Mouse (Mus musculus): ENCODE data around the gene Nol12. TPM values are rescaled to one million over a fixed set of nuclear protein-coding genes. Genes with fewer than 3 reads are reported as not detected.

The Nol12 gene
- total and polyA plus RNA-seq, 3 experiments: 13.7 to 91.1 (median 33.2) TPM

DNA sequence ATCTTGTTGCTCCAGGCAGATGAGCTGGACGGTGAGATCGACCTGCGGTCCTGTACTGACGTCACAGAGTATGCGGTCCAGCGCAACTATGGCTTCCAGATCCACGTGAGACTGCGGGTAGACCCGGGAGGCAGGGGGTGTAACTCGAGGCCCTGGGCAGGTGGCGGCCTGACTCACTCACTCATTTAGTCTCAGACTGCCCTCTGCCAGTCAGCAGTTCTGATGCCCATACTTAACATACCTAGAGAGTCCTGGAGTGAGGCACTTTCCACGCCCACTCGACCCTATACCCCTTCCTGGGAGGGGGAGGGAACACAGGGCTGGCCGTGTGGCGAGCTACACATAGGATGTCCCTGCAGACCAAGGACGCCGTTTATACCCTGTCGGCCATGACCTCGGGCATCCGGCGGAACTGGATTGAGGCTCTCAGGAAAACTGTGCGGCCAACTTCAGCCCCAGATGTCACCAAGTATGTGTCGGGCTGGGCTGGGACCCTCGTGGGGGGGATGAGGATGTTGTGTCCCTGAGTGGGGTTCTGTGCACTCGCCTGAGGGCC, 56.3 kb downstream of the Nol12 start:
- no peak for DNase-seq (ENCODE audit: extremely low read depth)
- in situ Hi-C loops (cut with MboI; ENCODE audit: low pct_ligation_motif_present, low pct_unique_long_range_greater_than_20kb, low sequenced_read_pairs) (no loop called here), dilution Hi-C loops (cut with MboI; ENCODE audit: extremely low pct_ligation_motif_present, extremely low pct_unique_long_range_greater_than_20kb, low sequenced_read_pairs) (no loop called here)
- Histone ChIP-seq H3K27me3 (replicated peaks) (no peaks in the 10 kb centered on the region), H3K36me3 (replicated peaks in 1 of 2; ENCODE audit: control insufficient read depth in 1 of 2, insufficient read depth in 1 of 2, low read length in 1 of 2) (peaks cover 70 to 97% of the 10 kb centered on the region in 2 experiments), H3K27ac (ENCODE audit: insufficient read depth, low read depth) (no peak overlapping the region), H3K4me3 (replicated peaks in 1 of 3; ENCODE audit: low read depth in 2 of 3, low read length in 2 of 3, poor library complexity in 1 of 3) (no peak overlapping the region), H3K4me1 (ENCODE audit: control insufficient read depth in 1 of 2, insufficient read depth in 2 of 2) (peaks cover 5 to 19% of the 10 kb centered on the region in 2 experiments), H3K4me2 (ENCODE audit: insufficient read depth, low read depth, poor library complexity, severe bottlenecking) (no peak overlapping the region), H3K9me3 (replicated peaks; ENCODE audit: low read length) (no peaks in the 10 kb centered on the region), H3K79me2 (replicated peaks; ENCODE audit: control insufficient read depth, extremely low read depth, insufficient read depth, poor library complexity, severe bottlenecking) (no peaks in the 10 kb centered on the region), H3K9ac (ENCODE audit: insufficient read depth, low read depth) (no peak overlapping the region)
- no peak for TF ChIP-seq TCF12 (IDR thresholded peaks at IDR 0.05; ENCODE audit: low read depth, low read length)
- TF ChIP-seq NRF1 (IDR thresholded peaks at IDR 0.05; ENCODE audit: low read depth, low read length): no peak
- no peak for TF ChIP-seq CTCF (conservative IDR thresholded peaks at IDR 0.05 in 1 of 2, IDR thresholded peaks at IDR 0.05 in 1 of 2; ENCODE audit: low read depth in 2 of 2, low read length in 2 of 2)
- no peak for TF ChIP-seq RAD21 (IDR thresholded peaks at IDR 0.05; ENCODE audit: low read depth, low read length)
- TF ChIP-seq EP300 (IDR thresholded peaks at IDR 0.05; ENCODE audit: low read length): no peak
- no peak for TF ChIP-seq CHD1 (IDR thresholded peaks at IDR 0.05; ENCODE audit: low read depth, low read length)
- no peak for TF ChIP-seq MXI1 (IDR thresholded peaks at IDR 0.05; ENCODE audit: low read depth, low read length)
- TF ChIP-seq MAX (IDR thresholded peaks at IDR 0.05; ENCODE audit: low read length): no peak
- TF ChIP-seq JUND (conservative IDR thresholded peaks at IDR 0.05; ENCODE audit: low read depth, low read length): no peak
- TF ChIP-seq ZC3H11A (IDR thresholded peaks at IDR 0.05; ENCODE audit: low read depth, low read length): no peak
- no peak for TF ChIP-seq ETS1 (conservative IDR thresholded peaks at IDR 0.05; ENCODE audit: low read depth, low read length)
- TF ChIP-seq CHD2 (IDR thresholded peaks at IDR 0.05; ENCODE audit: low read length): no peak
- TF ChIP-seq ZNF384 (IDR thresholded peaks at IDR 0.05; ENCODE audit: low read depth, low read length): no peak
- no peak for TF ChIP-seq MYC (IDR thresholded peaks at IDR 0.05; ENCODE audit: low read depth, low read length)
- no peak for TF ChIP-seq USF2 (conservative IDR thresholded peaks at IDR 0.05; ENCODE audit: low read depth, low read length)

DNA sequence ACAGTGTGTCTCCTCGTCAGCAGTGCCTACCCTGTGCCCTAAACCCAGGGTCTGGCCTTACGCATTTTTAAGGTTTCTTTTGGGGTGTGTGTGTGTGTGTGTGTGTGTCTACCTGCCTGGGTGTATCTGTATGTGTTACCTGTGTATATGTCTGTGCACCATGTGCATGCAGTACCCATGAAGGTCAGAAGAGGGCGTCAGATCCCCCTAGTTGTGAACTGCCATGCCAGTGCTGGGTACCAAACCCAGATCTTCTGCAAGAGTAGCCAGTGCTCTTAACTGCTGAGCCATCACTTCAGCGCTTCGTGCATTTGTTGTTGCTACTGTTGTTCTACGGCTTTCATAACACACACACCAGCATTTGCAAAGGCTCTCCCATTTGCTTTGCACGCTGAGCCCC, 57.5 kb downstream of the Nol12 start:
- dilution Hi-C loops (cut with MboI; ENCODE audit: extremely low pct_ligation_motif_present, extremely low pct_unique_long_range_greater_than_20kb, low sequenced_read_pairs): no loop called here
- peaks cover 70 to 89% of the 10 kb centered on the region in 2 experiments for H3K36me3 ChIP-seq (replicated peaks in 1 of 2; ENCODE audit: control insufficient read depth in 1 of 2, insufficient read depth in 1 of 2, low read length in 1 of 2)
- DNase-seq (ENCODE audit: extremely low read depth): no peak

More for the DNA sequence above, 57.5 kb downstream of the Nol12 start:
- TF ChIP-seq IRF4 (IDR thresholded peaks at IDR 0.05; ENCODE audit: low read depth, low read length) (no peak), CTCF (conservative IDR thresholded peaks at IDR 0.05 in 1 of 2, IDR thresholded peaks at IDR 0.05 in 1 of 2; ENCODE audit: low read depth in 2 of 2, low read length in 2 of 2) (peak; percentile 10 to 21; a peak in 1 of 4 replicates)
- no peaks in the 10 kb centered on the region for H3K79me2 ChIP-seq (replicated peaks; ENCODE audit: control insufficient read depth, extremely low read depth, insufficient read depth, poor library complexity, severe bottlenecking)
- no peak overlapping the region for H3K4me3 ChIP-seq (replicated peaks in 1 of 3; ENCODE audit: low read depth in 2 of 3, low read length in 2 of 3, poor library complexity in 1 of 3)
- no peak overlapping the region for H3K27ac ChIP-seq (ENCODE audit: insufficient read depth, low read depth)
- H3K27me3 ChIP-seq (replicated peaks): no peaks in the 10 kb centered on the region
- in situ Hi-C loops (cut with MboI; ENCODE audit: low pct_ligation_motif_present, low pct_unique_long_range_greater_than_20kb, low sequenced_read_pairs): no loop called here
- peaks cover 5 to 30% of the 10 kb centered on the region in 2 experiments for H3K4me1 ChIP-seq (ENCODE audit: control insufficient read depth in 1 of 2, insufficient read depth in 2 of 2)
- no peak overlapping the region for H3K9ac ChIP-seq (ENCODE audit: insufficient read depth, low read depth)
- H3K4me2 ChIP-seq (ENCODE audit: insufficient read depth, low read depth, poor library complexity, severe bottlenecking): no peak overlapping the region
- H3K9me3 ChIP-seq (replicated peaks; ENCODE audit: low read length): no peaks in the 10 kb centered on the region
